Mouse (Mus musculus) heart, adult 8-10 months (tissue): ENCODE results near the gene Kitl. TPM values are rescaled to one million over a fixed set of nuclear protein-coding genes. Genes with fewer than 3 reads are reported as not detected.

ENCODE experiments used
- DNase-seq: peaks from one replicate; pipeline ENCODE4 v3.0.0; 2022; ENCODE audit warnings: low spot score
- total RNA-seq, 4 experiments: library from RNA; stranded (reverse); gene quantifications; 2 replicates each; pipeline ENCODE4 v1.2.4; 2022

The Kitl gene
- total RNA-seq = 10 to 100 TPM; 45.9 to 70.1 (median 61.3) TPM

DNA sequence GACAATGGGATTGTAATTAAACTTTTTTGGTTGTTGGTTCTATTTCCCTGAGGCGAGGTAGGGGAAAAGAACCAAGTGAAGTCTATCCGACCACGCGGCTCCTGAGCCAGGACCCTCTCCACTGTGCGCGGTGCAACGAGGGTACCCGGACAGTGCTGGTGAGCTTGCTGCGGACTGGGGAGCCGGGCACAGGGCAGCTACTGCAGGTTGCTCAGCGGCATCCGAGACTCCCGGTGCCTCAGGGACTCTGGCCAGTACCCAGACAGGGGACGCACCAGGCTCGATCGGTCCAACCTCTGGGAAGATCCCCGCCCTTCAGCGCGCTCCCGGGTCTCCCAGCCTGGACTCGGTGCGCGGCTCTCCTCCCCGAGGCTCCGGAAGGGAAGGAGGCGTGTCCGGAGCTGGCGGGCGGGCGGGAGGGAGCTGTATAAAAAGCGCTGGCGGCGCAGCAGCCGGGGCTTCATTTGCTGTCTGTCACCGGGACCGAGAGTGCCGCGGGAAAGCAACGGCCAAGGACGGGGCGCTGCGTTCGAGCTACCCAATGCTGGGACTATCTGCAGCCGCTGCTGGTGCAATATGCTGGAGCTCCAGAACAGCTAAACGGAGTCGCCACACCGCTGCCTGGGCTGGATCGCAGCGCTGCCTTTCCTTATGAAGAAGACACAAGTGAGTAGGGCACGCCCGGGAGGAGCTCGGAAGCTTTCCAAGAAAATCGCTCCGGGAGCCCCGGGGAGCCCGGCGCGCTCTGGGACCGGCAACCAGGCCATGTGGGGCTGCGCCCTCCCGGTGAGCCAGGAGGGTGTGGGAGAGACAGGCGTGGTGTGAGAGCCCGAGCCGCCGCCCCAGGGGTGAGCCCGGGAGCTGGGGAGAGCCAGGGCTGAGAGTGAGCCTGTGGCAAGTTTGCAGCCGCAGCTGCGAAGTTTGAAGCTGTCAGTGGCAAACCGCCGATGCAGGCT lies at the start of gene Kitl:
Gene Kitl, plus strand, starts transcription at position 261 of the 956 bp plus-strand sequence.
- DNase-seq = peak; percentile 84

- no peak for DNase-seq
Measured at GRCm38 (mm10) chr10:99972866-99973265, 42.6 kb upstream of the Kitl start.

GRCm38 (mm10) chr10:99980096-99980495 lies 35.3 kb upstream of the Kitl start:
- no peak for DNase-seq

- no peak for DNase-seq
Measured at GRCm38 (mm10) chr10:99980916-99981315, 34.5 kb upstream of the Kitl start.

- DNase-seq = no peak
Measured at GRCm38 (mm10) chr10:99981887-99982286, 33.5 kb upstream of the Kitl start.

GRCm38 (mm10) chr10:99986745-99987144 lies 28.7 kb upstream of the Kitl start:
- no peak for DNase-seq

DNA sequence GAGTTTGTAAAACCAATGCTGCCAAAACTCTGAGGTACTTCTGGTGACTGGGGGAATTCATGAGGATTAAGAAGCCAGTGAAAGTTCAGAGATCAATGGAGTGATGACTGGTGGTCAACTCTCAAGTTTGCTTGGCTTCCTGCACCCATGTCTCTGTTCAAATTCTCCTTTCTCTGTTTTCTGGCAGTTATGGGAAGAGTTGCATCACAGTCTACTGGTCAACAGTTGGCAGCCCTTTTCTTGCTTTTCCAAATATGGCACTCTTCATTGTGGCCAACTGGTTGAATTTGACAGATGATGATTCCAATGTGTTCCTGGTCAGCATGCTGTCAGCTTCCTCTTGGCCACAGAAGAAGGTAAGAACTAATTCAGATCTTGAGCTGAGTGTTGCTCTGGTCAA lies 25.7 kb upstream of the Kitl start:
- DNase-seq = peak; percentile 4

GRCm38 (mm10) chr10:99992121-99992520 lies 23.3 kb upstream of the Kitl start:
- no peak for DNase-seq

DNA sequence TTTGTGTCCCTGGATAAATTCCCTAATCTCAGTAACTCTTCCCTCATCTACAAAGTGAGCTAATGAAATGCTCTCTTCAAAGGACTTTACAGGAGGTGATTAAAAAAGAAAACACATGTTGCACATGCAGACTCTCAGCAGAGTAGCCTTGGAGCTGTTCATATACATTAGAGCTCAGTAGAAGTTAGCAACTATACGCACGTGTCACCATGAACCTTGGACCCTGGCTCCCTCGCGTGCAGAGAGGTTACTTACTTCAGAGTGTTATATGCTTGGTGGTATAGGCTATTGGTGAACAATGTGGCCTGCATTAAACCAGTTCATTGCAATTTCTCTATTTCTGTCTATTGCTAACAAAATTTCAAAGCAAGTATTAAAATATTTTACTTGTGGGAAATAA lies 14.0 kb upstream of the Kitl start:
- no peak for DNase-seq

DNA sequence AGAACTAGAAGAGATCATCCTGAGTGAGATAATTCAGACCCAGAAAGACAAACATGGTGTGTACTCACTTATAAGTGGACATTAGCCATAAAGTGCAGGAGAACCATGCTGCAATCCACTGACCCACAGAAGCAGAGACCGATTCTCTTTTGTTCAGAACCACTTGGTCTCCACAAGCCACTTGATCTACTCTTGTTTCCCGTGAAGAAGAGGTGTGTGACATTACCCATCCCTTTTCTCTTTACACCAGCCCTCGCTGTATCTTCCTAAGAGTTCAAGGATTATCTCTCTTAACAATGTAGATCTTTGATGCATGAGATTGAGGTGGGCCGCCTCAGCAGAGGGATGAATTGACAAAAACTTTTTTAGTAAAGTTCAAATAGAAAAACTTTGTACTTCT lies 11.6 kb upstream of the Kitl start:
- DNase-seq = no peak

- DNase-seq = no peak
Measured at GRCm38 (mm10) chr10:100009681-100010080, 5.7 kb upstream of the Kitl start.

DNA sequence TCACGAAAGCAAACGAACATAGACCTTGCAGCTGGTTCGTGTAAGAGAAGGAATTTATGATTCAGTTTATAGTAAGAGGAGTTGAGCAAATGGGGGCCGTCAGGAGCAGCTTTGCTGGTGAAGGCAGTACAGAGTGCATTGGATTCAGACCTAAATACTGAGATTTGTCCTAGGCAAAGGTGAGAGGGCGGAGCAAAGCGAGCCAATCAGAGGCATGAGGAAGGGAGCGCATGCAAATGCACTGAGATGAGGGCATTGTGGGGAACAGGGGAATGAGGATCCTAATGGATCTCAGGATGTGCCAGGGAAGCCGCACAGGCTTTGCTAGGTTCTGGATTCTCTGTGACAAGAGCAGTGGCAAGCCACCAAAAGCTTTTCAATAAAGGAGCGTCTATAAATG lies 5.1 kb upstream of the Kitl start:
- DNase-seq = no peak

DNA sequence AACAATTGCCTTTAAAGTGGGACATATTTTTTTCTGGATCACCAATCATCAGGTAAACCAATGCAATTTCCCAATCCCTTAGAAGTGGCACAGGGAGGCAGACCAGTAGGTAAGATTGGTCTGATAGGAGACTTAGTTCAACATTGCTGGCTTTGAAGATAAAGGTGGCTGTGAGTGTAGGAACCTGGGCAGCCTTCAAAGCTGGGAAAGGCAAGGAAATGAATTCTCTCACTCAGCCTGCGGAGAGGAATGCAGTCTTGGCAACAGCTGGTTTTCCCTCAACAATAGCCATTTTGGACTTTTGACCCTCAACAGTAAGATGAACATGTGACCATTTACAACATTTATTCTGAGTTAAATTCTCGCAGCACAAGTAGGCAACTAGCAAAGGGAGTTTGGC lies 1.3 kb upstream of the Kitl start:
- DNase-seq = no peak

DNA sequence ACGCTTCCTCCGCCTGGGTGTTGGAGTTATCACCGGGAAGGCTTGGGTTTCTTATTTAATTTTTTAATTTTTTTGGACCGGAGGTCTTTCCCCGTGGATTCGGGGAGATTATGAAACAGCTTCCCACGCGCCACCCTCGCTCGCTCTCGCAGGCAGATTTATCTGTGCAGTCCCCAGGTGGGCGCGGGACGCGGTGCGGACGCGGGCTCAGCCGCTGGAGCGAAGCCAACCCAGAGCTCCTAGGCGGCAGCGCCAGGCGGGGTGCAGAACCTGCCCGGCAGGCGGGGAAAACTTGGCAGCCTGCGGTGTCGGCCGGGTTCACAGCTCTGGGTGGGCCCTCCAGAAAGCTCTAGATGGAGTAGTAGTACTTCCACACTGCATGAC lies 888 bp downstream of the Kitl start:
- peak; percentile 51 for DNase-seq

DNA sequence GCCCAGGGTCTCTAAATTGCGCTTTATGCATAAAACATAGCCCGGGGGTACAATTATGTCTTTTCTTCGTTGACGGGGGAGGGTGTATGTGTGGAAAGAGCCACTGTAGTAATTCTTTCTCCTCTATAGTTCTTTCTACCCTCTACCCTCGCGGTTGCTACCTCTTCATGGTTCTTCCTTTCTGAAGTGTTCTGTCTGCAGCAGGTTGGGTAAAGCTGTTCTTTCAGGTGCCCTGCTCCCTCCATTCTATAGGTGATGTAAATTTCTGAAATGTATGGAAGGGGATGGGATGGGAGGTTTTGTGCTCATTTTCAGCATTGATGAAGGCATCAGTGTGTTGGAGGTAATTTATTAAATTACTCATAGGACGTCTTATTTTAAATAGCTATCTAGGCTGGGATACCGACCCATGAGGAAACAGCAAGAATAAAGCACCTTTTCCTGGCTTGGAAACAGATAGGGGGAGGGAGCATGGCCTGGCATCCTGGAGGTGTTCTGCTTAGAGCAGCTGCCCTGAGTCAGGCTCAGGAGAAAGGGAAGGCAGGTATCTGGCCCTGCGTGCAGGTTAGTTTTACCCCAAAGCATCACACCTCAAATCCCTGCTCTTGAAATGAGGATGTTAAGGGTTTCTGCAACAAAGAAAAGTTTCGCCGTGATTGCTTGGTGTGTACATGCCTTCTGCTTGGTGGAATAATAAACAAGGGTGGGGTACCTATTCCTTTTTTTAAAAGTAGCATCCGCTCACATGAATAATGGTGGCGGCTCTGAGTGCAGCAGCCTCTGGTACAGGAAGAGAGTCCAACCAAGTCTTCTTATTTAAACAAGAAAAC lies 1.7 kb downstream of the Kitl start:
- DNase-seq = no peak

DNA sequence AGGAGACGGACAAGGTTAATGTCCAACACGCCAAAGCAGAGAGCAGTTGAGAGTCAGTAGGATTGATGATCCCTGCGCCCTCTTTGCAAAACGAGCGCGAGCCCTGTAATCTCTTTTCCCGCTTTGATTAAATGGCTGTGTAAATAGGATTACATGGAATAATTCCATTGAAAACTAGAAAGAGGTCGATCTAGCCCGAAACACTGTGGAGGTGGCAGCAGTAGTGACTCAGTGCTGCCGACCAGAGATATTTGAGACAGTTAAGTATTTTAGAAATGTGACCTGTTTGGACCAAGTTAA lies 2.3 kb downstream of the Kitl start:
- DNase-seq = no peak

DNA sequence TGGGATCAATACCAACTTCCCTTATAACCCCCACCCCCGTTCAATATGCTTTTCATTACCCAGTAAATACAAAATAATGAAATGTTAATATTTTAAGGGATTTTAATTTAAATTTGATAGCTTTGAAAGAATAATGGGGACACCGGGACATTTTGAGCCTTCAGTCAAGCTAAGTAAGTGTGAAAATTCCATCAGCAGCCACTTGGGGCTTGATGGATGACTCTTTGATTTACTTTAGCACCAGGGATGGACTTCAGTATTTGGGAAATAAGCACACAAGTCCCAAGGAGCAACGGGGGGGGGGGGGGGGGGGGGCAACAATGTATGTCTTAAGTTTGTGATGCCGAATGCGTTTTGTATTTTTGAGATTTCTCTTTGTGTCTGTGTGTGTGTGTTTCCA lies 3.1 kb downstream of the Kitl start:
- no peak for DNase-seq

DNA sequence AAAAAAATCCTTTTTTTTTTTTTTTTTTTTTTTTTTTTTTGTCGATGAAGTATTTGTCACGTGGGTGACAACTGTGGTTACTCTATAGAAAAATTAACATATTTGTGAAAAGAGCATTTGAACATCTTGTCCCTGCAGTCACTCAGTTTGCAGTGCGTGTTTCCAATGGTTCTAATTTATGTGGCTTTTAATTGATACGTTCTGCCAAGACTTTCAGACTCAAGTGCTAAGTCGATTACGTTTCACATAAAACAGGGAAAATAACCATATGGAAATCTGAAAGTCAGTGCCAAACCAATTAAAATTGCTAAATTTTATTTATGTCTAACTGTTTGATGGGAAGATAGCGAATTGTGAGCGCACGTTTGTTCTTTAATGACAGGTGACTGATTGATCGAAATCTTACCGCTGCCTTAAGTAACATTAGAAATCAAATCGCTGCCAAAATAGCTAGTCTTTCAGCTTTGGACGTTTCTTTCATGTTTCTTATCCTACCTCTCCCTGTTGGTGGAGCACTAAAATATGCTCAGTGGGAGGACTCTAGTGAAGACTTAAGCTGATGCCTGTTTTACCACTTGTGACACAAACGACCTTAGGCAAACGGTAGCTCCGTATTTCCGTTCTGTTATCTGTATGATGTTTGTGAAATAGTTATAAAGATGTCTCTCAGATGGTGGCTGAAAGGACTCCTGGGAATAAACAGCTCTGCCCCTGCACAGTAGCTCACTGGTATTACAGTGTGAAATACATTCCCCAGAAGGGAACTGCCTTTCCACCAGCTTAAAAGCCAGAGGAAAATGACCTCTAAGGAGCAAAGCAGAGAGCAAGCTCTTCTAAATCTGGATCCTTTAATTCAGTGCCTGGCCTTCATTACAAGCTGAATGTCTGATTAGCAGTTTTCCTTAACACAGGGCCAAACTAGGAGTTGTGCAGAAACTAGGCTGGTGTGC lies 4.1 kb downstream of the Kitl start:
- no peak for DNase-seq

DNA sequence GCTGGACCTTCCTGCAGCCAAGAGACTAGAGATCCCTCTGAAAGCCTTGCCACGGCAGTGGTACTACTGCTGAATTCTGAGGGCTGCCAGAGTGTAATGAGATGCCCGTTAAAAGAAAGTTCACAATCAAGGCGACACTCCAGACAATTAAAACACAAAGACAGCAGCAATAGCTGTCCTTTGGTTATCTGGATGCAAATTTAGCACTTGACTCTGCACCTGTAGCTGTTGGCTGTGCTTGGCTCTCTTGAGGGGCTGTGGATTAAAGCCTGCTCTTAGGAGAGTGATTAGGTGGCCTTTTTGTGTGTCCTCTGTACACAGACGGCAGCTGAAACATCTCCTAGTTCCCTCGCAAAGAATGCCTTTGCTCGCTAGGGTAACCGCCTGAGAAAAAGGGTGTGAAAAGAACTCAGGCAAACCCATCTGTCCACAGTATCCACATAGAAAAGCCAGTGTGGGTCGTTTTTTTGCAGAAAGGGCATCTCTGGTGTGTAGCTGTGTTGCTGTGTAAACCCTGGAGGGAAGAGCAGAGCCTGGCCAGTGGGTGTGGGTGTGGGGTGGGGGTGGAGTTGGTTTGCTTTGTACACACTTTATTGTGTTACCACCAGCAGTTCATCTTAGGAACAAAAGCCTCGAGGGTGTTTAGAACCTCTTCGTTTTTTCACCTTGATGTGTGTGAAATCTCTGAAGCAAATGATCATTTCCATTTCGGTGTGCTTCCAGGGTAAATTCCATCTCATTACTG lies 6.8 kb downstream of the Kitl start:
- DNase-seq = no peak

DNA sequence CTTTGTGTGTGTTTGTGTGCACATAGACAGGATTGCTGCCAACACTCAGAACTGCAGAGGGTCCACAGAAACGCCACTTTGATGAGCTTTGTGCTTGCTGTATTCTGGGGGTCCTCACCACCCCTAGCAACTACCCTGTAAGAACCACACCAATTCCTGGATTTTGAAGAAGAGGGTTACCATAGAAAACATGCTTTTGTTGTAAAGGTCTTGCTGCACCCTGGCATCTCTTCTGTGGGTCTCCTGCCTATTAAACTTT lies 7.3 kb downstream of the Kitl start:
- DNase-seq = no peak

- no peak for DNase-seq
Measured at GRCm38 (mm10) chr10:100025665-100026064, 10.2 kb downstream of the Kitl start.
